Mouse (Mus musculus) left cerebral cortex, postnatal 14 days (tissue): Measurements from ENCODE around the gene Zscan20. TPM values are rescaled to one million over a fixed set of nuclear protein-coding genes. Genes with fewer than 3 reads are reported as not detected.

Experiments used
- total RNA-seq, 2 experiments: library from RNA; stranded (reverse); gene quantifications; 2 replicates each; pipeline ENCODE4 v1.2.3; 2021

Gene Zscan20
- total RNA-seq, 2 experiments from 2014 or later: 5.9 to 6.9 TPM

Other genes with a start within 250 kb of the Zscan20 start
- 1 to 10 TPM; 1.2 to 1.3 TPM for gene Tlr12, start 8.5 kb upstream of the Zscan20 start, total RNA-seq
- gene Phc2, start 44.6 kb upstream of the Zscan20 start, total RNA-seq: 10 to 100 TPM; 74.8 to 77.2 TPM
- gene A3galt2, start 145.3 kb upstream of the Zscan20 start, total RNA-seq: under 1 TPM; 0.42 to 0.75 TPM
- gene Zfp362, start 195.9 kb upstream of the Zscan20 start, total RNA-seq: 10 to 100 TPM; 37.9 to 39.1 TPM